Mouse (Mus musculus) stomach, embryonic 16.5 days (tissue): ENCODE data around the gene Susd6. TPM values are rescaled to one million over a fixed set of nuclear protein-coding genes. Genes with fewer than 3 reads are reported as not detected.
"Not testable (repeated sequence)": the region's sequence is repeated elsewhere in the genome, so short reads cannot be mapped to it uniquely, and the experiment has no call there.

Source experiments
- ATAC-seq: fragments of 200-750 bp; cut with Nextera tagmentation; 2 replicates; pipeline ENCODE4 v1.8.0; 2017; ENCODE audit warnings: moderate number of reproducible peaks, moderate TSS enrichment; ENCODE audit not compliant: insufficient read depth, low FRiP score
- H3K27ac ChIP-seq: fragments of 300-500 bp; sonication (generic); 2 replicates; pipeline ENCODE4 v1.5.1; 2014; ENCODE audit warnings: low read length
- H3K27me3 ChIP-seq: fragments of 300-500 bp; sonication (generic); 2 replicates; pipeline ENCODE4 v1.6.1; 2014; ENCODE audit warnings: low read length, control low read depth, mixed read lengths; ENCODE audit not compliant: control insufficient read depth, insufficient read depth
- H3K36me3 ChIP-seq: fragments of 300-500 bp; sonication (generic); 2 replicates; pipeline ENCODE4 v1.6.1; 2014; ENCODE audit warnings: low read length; ENCODE audit not compliant: control insufficient read depth, insufficient read depth
- H3K4me1 ChIP-seq: fragments of 300-500 bp; sonication (generic); 2 replicates; pipeline ENCODE4 v1.6.1; 2014; ENCODE audit warnings: low read length, control low read depth, mixed read lengths; ENCODE audit not compliant: control insufficient read depth, insufficient read depth
- H3K4me2 ChIP-seq: fragments of 300-500 bp; sonication (generic); 2 replicates; pipeline ENCODE4 v1.6.1; 2014; ENCODE audit warnings: low read depth, low read length, mixed read lengths
- H3K4me3 ChIP-seq: fragments of 300-500 bp; sonication (generic); replicated peaks from 2 replicates; pipeline ENCODE4 v1.5.1; 2014; ENCODE audit warnings: mild to moderate bottlenecking, low read length
- H3K9ac ChIP-seq: fragments of 300-500 bp; sonication (generic); 2 replicates; pipeline ENCODE4 v1.6.1; 2014; ENCODE audit warnings: low read length
- H3K9me3 ChIP-seq: fragments of 300-500 bp; sonication (generic); replicated peaks from 2 replicates; pipeline ENCODE4 v1.6.1; 2016; ENCODE audit warnings: low read length, control low read depth; ENCODE audit not compliant: control insufficient read depth
- WGBS: fragments of 180-500 bp; shearing (Covaris S2); extraction: QIAGEN DNeasy Blood & Tissue Kit; methylation state at CpG from one replicate; pipeline ENCODE4 v1.1.7; 2014; 5-methylcytosine and 5-hydroxymethylcytosine counted together
- polyA plus RNA-seq: library from polyadenylated mRNA; unstranded; fragments of >200 nt; fragmentation: Nextera tagmentation; extraction: Ambion mirVana; gene quantifications from 2 replicates; pipeline ENCODE4 v1.2.1, GENCODE M21; 2015

Susd6 gene
- polyA plus RNA-seq, 1 experiment from 2014 or later = 17.6 TPM

DNA sequence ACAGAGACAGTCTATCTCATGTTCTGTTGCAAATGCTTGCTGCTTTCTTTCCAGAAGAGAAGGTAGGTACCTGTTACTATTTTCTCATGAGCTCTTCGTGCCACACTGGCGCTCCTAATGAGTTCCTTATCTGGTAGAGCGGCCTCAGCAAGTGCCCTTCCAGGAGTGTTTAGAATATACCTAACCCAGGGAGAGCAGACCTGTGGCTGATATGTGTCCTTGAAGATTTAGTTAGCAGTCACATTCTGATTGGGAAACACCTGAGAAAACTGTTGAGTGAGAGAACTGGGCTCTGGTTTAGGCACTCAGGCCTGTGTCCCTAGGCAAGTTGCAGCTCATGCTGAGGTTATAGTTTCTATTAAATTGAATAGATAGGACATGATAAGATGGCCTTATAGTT lies 25.6 kb downstream of the Susd6 start:
- Histone ChIP-seq H3K4me2 (no peak overlapping the region), H3K9me3 (no peaks in the 10 kb centered on the region), H3K4me3 (no peak overlapping the region), H3K4me1 (peaks cover 41% of the 10 kb centered on the region), H3K27me3 (no peaks in the 10 kb centered on the region), H3K27ac (no peak overlapping the region), H3K9ac (no peak overlapping the region), H3K36me3 (no peaks in the 10 kb centered on the region)
- 69% methylated on average over 3 of the region's 3 CpGs for WGBS
- no peak for ATAC-seq

- no peak overlapping the region for H3K4me3 ChIP-seq
These were observed 26.2 kb downstream of the Susd6 start for GRCm38 (mm10) chr12:80816380-80817086.

GRCm38 (mm10) chr12:80817697-80818235 lies 27.5 kb downstream of the Susd6 start:
- H3K4me1 ChIP-seq = peaks cover 39% of the 10 kb centered on the region

More at GRCm38 (mm10) chr12:80816380-80817086, 26.2 kb downstream of the Susd6 start:
- Histone ChIP-seq H3K27me3 (no peaks in the 10 kb centered on the region), H3K36me3 (no peaks in the 10 kb centered on the region), H3K4me1 (peaks cover 44% of the 10 kb centered on the region), H3K9me3 (no peaks in the 10 kb centered on the region), H3K4me2 (no peak overlapping the region), H3K9ac (no peak overlapping the region), H3K27ac (no peak overlapping the region; the same call in 1 of the 2 replicates)
- WGBS = 56% methylated on average over 1 of the region's 1 CpGs
- ATAC-seq = no peak

DNA sequence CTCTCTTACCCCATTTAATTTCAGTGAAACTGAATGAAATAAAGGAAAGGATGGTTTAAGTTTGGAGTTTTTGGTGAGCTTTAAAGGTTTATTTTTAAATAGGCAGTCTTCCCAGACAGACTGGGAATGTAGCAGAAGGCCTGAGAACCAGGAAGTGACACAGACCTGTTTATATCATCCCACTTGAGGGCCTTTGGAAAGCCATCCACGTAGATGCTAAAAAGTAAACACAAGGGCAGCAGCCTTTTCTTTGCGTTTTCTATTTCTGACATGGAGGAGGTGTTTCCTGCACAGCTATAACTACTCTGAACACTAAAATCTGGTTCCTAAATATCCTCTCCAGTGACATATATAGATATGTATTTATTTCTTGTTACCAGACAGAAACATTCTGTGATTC lies 28.7 kb downstream of the Susd6 start:
- not testable (repeated sequence) for H3K4me2 ChIP-seq, H3K9ac ChIP-seq, H3K4me3 ChIP-seq, ATAC-seq, H3K36me3 ChIP-seq, H3K9me3 ChIP-seq, H3K27ac ChIP-seq, H3K27me3 ChIP-seq
- peaks cover 35% of the 10 kb centered on the region for H3K4me1 ChIP-seq
- 10% methylated on average over 2 of the region's 2 CpGs for WGBS

More at GRCm38 (mm10) chr12:80817697-80818235, 27.5 kb downstream of the Susd6 start:
- Histone ChIP-seq H3K27ac (no peak overlapping the region), H3K9ac (no peak overlapping the region), H3K27me3 (no peaks in the 10 kb centered on the region), H3K4me2 (no peak overlapping the region), H3K4me3 (no peak overlapping the region), H3K36me3 (no peaks in the 10 kb centered on the region), H3K9me3 (no peaks in the 10 kb centered on the region)
- ATAC-seq = no peak

DNA sequence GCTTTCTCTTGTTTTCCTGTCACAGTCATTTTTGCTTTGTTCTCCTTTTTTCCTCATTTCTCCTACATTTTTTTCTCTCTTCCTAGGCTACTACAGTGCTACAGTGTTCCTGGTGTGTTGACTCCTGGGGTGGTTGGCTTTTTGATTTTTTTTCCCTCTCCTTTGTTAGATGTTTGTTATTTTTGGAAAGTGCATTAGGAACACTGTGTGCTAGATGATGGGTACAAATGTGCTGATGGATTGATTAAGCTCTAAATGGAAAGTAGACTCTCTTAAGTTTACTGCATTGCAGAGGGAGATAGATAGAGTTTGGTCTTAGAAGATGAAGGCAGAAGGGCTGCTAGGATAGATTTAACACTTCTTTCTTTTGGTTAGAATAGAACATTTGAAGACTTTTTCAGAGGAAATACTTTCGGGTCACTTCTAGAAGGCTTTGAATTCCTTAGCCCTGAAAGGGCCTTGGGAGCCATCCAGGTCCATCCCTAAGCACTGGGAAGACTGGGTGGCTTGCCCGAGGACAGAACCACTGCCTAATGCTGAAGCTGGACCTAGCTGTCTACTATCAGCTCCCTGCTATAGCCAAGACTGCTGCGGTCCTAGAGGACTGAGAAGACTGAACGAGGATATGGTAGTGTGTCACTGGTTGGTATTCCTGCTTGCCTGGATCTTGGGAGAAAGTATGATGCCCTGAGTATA lies 31.1 kb downstream of the Susd6 start:
- WGBS = 82% methylated on average over 4 of the region's 4 CpGs
- Histone ChIP-seq H3K4me3 (no peak overlapping the region), H3K27ac (no peak overlapping the region), H3K4me1 (peaks cover 35% of the 10 kb centered on the region), H3K9me3 (no peaks in the 10 kb centered on the region), H3K36me3 (no peaks in the 10 kb centered on the region), H3K4me2 (no peak overlapping the region), H3K27me3 (no peaks in the 10 kb centered on the region), H3K9ac (no peak overlapping the region)
- ATAC-seq = no peak

GRCm38 (mm10) chr12:80822533-80822932 lies 32.2 kb downstream of the Susd6 start:
- ATAC-seq = no peak

GRCm38 (mm10) chr12:80824202-80824601 lies 33.9 kb downstream of the Susd6 start:
- Histone ChIP-seq H3K27ac (no peak overlapping the region), H3K4me1 (peaks cover 36% of the 10 kb centered on the region), H3K4me2 (no peak overlapping the region), H3K36me3 (no peaks in the 10 kb centered on the region), H3K4me3 (no peak overlapping the region), H3K9me3 (no peaks in the 10 kb centered on the region), H3K27me3 (no peaks in the 10 kb centered on the region), H3K9ac (no peak overlapping the region)
- ATAC-seq = no peak
- 29% methylated on average over 1 of the region's 1 CpGs for whole genome bisulfite sequencing

More at GRCm38 (mm10) chr12:80822533-80822932, 32.2 kb downstream of the Susd6 start:
- Histone ChIP-seq H3K4me2 (no peak overlapping the region), H3K9me3 (no peaks in the 10 kb centered on the region), H3K4me1 (peaks cover 34% of the 10 kb centered on the region), H3K9ac (no peak overlapping the region), H3K27me3 (no peaks in the 10 kb centered on the region), H3K36me3 (no peaks in the 10 kb centered on the region), H3K27ac (no peak overlapping the region), H3K4me3 (no peak overlapping the region)
- WGBS = 86% methylated on average over 7 of the region's 7 CpGs

GRCm38 (mm10) chr12:80826423-80826822 lies 36.1 kb downstream of the Susd6 start:
- H3K36me3 ChIP-seq = no peaks in the 10 kb centered on the region
- no peaks in the 10 kb centered on the region for H3K27me3 ChIP-seq
- WGBS = 35% methylated on average over 1 of the region's 1 CpGs
- no peak overlapping the region for H3K27ac ChIP-seq
- H3K9me3 ChIP-seq = no peaks in the 10 kb centered on the region
- ATAC-seq = peak; percentile 44; the same call in 1 of the 2 replicates
- H3K4me3 ChIP-seq = no peak overlapping the region
- no peak overlapping the region for H3K4me2 ChIP-seq
- H3K9ac ChIP-seq = no peak overlapping the region
- H3K4me1 ChIP-seq = peaks cover 34% of the 10 kb centered on the region

- ATAC-seq = peak; percentile 53; the same call in 1 of the 2 replicates
- Histone ChIP-seq H3K27ac (peak overlapping the region; percentile 68), H3K4me2 (peak overlapping the region; percentile 8; the same call in 1 of the 2 replicates), H3K27me3 (no peaks in the 10 kb centered on the region), H3K4me3 (no peak overlapping the region), H3K36me3 (no peaks in the 10 kb centered on the region), H3K4me1 (peaks cover 29% of the 10 kb centered on the region), H3K9me3 (no peaks in the 10 kb centered on the region), H3K9ac (peak overlapping the region; percentile 4; the same call in 1 of the 2 replicates)
- 27% methylated on average over 5 of the region's 5 CpGs for WGBS
These were observed 37.2 kb downstream of the Susd6 start for GRCm38 (mm10) chr12:80827464-80828015.
